Mouse (Mus musculus) fat pad, adult 2 months (tissue): ENCODE data around the gene Rsph1.
"Not testable (repeated sequence)": the region's sequence is repeated elsewhere in the genome, so short reads cannot be mapped to it uniquely, and the experiment has no call there.

Experiments
- DNase-seq: peaks from one replicate; pipeline ENCODE4 v3.0.0-alpha.2; 2011; ENCODE audit warnings: low read depth, low spot score; ENCODE audit errors: extremely low read depth

The Rsph1 gene

DNA sequence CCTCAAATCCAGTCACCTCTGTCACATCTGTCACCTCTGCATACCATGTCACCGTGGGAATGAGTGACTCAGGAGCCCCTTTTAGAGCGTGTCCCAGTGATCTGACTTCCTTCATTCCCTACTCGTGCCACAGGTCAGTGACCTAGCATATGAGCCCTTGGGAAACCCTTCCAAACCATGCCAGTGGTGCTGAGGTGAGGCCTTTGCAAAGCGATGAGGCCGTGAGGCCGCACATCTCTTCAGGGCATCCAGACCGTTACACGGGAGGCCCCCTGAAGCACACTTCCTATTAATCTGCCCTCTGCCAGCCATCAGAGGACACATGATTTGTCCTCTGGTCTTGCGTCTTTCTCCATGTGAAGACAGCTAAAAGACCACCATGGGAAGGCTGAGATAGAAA is 2.4 kb upstream of the Rsph1 start:
- DNase-seq, result no peak

DNA sequence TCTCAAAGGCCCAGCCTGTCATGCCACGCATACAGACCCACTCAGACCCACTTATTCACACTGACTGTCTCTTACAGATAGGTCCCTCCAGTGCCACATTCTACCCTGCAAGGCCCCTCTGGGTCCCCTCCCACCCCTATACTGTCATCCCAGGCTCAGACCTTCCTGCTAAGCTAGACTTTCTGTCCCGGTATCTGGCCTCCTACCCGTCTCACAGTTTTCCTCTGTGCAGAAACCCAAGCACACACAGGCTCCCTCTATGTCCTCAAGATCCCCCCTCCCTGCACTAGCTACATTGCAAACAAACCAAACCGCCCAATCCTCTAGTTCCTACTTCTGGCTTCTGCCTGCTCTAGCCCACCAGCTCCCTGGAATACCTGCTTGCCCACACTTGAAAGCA is 748 bp upstream of the Rsph1 start:
- no peak for DNase-seq

DNA sequence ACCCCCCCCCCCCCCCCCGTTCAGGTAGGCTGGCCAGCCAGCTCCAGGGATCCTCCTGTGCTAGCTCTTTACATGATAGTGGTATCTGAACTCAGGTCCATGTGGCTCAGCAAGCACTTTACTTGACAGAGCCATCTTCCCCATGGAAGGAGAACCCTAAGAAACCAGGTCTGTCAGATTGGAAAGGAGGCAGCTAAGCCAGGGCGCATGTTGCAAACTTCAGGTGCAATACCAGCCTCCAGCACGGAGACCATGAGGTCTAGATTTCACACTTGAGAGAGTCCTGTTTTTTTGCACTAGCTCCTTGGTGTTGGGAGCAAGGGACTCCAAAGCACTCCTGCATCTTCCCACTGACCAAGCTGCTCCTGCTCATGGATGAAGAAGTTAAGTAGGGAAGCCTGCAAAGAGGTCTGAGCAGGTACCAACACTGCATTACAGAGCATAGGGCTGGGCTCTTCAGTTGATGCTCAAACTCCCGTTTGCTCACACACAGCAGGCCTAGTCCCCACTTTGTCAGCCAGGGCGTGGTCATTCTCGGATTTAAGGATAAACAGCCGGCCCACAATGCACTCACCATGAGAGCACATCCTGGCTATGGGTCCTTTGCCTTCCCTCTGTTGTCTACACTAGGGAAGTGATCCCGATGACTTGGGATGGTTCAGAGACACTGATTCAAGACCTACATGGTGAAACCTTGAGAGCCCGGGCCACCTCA is 819 bp downstream of the Rsph1 start:
- DNase-seq, result no peak

DNA sequence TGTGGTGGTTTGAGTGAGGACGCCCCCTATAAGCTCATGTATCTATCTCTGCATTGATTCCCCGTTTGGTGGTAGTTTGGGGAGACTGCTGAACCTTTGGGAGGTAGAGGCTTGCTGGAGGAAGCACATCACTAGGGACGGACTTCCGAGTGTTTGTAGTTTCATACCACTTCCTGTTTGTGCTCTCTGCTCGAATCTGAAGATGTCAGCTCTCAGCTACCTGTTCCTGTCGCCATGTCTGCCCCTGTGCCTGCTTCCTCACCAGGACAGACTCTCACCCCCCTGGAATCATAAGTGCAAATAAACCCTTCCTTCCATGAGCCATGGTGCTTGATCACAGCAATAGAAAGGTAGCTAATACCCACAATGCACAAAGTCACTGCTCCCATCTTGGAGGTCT is 2.0 kb downstream of the Rsph1 start:
- DNase-seq, result no peak

DNA sequence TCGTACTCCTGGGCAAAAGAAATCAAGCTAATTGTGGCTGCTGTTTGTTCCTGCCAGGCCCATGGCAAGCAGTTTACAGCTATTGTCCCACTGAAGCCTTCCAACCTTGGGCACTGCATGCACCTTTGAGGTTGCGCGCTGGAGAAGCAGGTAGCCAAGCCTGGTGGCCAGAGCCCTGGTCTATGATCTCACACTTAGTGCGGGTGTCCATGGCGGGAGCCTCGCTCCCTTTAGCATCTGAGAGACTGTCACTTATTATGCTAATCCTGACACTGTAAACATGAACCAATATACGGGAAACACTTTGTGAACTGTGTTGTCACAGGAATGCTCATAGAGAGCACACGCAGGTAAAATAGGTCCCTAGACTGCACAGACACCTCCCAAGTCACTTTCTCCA is 3.6 kb downstream of the Rsph1 start:
- no peak for DNase-seq

DNA sequence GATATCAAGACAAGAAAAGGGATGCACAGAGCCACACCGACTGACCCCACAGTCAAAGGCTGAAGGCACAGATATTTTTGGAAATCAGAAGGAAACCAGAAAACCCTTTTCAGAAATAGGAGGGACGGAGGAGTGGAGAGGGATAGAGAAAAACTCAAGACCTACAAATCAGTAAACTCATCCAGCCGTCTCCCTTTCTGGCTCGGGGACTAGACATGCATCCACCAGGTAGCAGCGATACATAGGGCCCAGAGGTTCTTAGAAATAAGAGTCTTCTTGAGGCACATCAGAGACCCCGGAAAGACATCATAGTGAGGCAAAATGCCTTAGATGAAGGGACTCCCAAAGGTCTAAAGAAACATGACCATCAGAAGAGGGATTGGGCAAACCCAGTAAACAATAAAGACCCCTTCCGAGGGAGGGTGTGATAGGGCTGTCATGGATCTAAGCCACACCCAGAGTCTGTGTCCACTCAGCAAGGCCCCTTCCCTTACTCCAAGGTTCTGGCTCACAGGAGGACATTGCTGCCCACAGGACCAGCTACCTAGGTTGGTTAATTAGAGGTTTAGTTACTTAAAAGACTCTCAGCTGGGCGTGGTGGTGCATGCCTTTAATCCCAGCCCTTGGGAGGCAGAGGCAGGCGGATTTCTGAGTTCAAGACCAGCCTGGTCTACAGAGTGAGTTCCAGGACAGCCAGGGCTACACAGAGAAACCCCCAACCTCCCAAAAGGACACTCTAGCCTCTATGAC is 4.6 kb downstream of the Rsph1 start:
- DNase-seq, result no peak

DNA sequence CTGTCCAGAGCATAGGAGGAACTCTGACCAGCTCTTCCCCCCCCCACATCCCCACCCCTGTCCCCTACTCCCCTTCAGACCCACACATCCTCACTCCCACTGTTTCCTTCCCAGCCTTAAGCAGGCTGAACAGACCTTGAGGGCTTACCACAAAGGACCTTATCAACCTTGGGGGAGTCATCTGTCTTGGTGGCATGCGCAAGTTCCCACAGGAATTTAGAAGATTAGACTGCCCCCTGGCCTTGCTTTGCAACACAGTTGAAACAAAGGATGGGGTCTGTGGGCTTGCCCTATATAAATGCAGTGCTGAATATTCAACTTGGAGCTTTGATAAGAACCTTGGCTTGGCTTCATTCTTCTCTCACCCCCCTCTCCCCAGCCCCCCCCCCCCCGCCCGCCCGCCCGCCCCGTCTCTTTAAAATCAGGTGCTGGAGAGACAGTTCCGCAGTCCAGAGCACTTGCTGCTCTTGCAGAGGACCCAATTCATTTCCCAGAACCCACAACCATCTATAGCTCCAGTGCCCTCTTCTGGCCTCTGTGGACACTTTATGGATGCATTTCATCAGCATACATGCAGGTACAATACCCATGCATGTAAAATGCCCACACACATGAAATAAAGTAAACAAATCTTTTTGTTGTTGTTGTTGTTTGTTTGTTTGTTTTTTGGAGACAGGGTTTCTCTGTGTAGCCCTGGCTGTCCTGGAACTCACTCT is 5.9 kb downstream of the Rsph1 start:
- no peak for DNase-seq

DNA sequence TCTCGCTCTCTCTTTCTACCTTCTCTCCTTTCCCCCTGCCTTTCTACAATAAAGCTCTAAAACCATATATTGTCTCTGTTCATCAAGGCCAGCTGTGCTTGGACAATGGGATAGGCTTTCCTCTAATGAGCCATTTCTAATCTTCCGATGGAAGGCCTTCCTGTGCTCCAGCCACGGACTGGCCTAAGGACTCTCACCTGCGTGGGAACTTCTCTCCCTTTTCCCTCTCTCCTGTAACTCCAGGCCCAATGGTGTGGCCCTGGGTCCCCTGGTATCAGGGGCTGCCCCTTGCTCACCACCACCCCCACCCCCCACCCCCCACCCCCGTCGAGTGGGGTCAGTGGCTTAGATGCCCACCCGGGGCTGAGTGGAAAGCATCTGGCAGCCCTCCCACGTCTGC is 6.4 kb downstream of the Rsph1 start:
- DNase-seq, result not testable (repeated sequence)

DNA sequence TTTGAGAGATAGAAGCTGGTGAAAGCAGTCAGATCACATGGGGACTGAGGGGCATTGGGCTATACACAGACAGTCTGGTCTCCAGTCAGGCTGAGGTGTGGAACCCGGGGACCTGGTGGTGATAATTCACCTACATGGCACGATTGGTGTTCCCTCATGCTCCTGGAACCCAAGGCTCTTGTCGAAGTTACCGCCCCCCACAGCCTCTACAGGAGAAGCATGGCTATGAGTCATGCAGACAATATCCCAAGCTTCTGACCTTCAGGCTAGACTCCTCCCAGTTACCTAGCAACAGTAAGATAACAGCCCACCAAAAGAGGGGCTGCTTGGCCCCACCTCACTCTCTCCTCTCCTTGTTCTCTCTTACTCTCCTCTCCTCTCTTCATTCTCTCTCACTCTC is 6.9 kb downstream of the Rsph1 start:
- no peak for DNase-seq

DNA sequence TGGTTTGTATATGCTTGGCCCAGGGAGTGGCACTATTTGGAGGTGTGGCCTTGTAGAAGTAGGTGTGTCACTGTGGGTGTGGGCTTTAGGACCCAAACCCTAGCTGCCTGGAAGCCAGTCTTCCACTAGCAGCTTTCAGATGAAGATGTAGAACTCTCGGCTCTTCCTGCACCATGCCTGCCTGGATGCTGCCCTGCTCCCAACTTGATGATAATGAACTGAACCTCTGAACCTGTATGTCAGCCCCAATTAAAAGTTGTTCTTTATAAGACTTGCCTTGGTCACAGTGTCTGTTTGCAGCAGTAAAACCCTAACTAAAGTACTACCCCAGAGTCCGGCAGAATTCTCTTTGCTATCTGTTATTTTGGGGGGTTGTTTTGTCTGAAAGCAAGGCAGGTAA is 7.4 kb downstream of the Rsph1 start:
- DNase-seq, result no peak

DNA sequence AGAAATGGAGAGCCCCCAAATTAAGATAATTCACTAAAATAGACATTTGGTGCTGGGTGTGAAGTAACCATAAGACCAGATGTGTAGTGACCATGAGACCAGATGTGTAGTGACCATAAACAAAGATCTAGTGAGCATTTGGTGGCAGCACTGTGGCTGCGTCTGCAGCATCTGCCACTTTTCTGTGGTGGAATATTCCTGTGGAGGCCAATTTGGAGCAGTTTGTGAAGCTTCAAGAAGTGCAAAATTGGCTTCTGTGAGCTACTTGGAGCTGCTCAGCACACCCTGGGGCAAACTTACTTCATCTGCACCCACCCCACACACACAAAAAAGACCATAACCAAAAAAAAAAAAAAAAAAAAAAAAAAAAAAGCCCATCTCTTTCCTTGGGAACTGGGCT is 9.2 kb downstream of the Rsph1 start:
- DNase-seq, result no peak

DNA sequence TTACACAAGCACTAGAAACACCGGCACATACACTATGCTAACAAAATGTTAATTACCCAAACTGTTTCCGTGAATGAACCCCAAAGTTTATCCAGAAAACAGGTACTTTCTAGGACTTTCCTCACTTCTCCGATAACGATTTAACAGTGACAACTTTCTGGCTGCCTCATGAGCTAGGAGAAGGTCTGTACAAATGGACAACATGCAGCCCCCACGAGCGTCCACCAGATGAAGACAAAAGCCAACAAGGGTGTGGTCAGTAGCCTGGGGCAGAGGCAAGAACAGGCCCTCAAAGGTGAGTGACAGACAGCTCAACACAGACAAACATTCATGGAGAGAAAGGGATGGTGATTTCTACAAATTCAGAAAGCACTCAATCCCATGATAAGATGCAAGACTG is 9.6 kb downstream of the Rsph1 start:
- no peak for DNase-seq

DNA sequence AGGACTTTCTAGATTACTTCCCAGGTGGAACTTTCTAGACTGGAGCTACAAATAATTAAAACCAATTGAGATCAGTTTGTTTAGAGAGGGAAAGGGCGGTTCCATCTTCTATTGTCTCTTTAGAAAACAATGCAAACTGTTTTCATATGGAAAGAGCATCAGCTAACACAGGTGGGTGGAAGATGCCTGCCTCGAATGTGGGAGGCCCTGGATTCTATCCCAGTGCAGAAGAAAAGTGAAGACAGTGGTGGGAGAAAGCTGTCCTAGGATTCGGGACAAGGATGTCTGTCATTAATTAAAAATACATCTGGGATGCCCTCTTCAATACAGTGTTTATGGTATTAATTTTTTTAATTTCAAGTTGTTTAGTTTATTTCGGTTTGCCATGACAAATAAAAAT is 10.0 kb downstream of the Rsph1 start:
- no peak for DNase-seq

DNA sequence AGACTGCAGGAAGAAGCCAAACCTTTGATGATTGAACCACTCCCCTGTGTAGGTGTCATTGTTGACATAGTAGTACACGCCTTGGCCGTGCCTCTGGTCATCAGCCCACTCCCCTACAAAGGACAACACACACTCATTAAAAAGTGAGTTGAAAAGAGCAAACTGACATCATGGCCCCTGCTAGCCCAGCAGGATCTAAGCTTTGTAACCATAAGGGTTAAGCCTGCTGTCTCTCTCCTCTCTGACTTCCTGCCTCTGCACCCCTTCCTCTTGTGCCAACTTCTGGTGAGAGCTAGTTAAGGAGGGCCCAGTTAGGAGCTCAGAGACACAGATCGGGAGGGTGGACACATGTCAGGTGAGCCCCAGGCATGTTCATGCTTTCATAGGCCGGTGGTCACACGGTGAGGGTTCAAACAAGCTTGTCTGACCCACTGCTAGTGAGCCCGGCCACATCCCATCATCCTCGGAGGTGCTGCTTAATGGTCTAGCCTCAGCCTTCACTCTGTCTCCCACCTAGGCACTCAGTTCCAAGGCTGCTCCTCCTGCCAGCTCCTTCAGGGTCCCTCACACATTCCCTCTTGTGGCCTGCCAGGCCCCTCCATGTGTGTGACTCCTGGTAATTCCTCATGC is 10.7 kb downstream of the Rsph1 start:
- no peak for DNase-seq

DNA sequence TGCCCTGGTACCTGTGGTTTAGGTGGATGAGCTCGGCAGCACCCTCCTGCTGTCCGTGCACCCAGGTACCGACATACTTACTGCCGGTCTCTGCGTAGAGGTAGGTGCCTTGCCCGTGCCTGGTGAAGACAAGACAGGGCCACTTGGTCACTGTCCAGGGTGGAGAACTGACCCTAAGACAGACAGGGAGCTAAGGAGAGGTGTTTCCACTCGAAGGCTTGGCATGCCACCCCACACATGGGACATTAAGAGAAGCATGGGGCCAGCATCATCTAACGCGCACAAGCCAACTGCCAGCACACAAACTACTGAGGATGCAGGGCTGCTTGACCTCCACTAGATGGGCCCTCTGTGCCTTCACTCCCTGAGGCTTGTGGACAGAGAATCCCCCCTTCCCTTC is 11.4 kb downstream of the Rsph1 start:
- no peak for DNase-seq

DNA sequence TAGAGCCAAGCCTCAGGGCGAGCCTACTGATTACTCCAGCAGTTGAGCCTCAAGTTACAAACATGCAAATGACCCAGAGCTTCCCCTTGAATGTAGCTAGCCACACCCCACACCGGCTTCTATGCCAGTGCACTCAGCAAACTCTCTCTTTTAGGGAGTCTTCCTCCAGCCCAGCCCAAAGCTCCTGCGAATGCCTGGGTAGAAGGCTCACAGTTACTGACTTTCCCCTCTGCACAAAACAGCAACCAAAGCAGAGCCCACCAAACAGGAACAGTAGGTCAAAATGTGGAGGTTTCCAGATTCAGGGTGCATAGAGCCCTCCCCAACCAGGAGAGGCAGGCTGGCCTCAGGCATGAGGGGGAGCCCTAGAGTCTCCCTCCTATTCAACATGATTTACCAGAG is 12.0 kb downstream of the Rsph1 start:
- no peak for DNase-seq

DNA sequence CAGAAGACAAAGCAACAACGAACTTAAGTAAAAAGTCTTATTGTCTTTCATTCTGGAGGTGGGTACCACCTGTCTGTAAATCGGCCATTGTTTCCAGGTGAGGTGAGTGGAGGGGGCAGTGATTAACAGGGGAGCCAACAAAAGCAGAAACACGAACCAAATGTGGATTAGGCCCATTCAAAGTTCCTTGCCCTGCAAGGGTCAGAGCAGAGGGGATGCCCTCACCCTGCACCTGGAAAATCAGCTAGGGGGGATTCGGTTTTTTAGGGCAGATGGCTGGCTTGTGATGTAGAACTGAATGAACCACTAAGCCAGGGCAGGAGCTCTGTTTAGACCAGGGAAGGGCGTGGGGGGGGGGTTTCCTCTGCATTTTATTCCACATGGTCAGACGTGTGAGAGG is 12.8 kb downstream of the Rsph1 start:
- DNase-seq, result no peak

DNA sequence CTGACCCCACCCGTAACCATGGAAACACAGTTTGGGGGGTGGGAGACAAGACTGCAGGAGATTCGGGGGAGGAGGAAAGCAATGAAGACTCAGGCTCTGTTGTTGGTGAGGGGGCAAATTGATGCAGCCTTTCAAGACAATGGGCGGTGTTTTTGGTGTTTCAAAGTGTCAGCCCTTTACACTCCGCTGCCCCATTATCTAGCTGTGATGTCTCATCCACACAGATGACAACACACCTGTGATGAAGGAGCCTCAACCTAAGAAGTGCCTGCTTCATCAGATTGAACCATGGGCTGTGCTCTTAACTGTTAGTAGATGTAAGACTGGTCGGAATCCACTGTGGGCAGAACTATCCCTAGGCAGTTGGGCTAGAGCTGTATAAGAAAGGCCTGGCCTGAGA is 13.4 kb downstream of the Rsph1 start:
- DNase-seq, result no peak

DNA sequence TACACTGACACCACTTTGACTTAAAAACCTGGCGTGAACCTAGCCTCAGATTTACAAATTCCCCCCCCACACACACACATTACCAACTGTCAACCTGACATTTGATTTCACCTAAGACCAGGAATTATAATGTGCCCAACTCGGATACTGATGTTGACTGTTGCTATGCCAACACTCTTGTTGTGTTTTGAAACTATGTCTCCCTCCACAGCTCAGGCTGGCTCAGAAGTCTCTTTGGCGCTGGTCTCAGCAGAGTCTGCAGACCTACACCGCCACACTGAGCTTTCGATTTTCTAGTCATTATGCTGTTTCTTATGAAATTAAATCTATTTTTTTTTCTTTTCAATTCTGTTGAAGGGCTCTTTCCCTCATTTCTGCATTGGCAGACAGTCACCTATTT is 14.5 kb downstream of the Rsph1 start:
- no peak for DNase-seq

DNA sequence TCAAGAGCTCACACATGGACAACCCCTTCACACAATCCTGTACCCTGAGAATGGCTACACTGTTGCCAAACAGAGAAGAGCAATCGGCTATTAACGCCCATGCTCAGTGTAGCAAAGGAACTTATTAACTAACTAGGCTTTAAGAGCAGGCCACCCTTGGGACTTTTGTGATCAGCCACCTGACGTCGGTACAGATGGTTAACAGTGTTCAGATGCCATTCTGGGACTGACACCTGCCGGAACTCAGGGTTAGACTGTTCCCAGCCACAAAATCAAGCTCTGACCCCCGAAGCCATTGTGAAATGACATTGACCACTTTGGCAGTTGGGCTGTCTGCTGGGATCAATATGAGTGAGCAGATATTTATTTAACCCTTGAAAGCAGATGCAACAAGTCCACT is 15.8 kb downstream of the Rsph1 start:
- no peak for DNase-seq

DNA sequence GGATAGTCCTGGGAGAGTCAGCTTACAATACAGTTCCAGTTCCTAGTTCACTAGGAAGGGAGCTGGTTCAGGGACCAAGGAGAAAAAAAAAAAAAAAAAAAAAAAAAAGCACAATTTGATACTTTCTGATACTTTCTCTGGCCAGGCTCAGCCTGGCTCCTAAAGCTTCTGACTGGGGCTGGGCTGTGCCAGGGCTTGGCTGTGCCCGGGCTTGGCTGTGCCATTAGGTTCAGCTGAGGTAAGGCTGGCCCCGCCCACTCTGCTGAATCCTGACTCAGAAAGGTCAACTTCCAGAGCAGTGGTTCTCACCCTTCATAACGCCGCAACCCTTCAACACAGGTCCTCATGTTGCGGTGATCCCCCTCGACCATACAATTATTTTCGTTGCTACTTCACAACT is 16.8 kb downstream of the Rsph1 start:
- no peak for DNase-seq

DNA sequence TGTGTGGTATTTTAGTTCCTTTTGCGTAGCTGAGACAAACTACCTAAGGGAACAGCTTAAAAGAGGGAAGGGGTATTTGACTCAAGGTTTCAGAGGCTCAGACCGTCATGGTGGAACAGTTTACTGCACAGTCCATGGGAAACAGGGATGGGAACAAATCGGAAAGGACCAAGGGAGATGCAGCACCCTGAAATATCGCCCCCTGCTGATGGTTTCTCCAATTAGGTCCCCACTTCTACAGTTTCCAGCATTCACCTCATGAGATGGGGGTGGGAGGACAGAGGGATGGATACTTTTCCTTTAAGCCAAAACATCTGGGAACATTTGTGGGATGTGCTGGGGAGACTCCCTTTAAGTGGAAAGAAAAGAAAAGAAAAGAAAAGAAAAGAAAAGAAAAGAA is 17.4 kb downstream of the Rsph1 start:
- no peak for DNase-seq
